Mouse (Mus musculus): ENCODE data around the gene Clip3. TPM values are rescaled to one million over a fixed set of nuclear protein-coding genes. Genes with fewer than 3 reads are reported as not detected.

Gene Clip3
- polyA plus RNA-seq, 1 experiment from 2014 or later, result 8.0 TPM

DNA sequence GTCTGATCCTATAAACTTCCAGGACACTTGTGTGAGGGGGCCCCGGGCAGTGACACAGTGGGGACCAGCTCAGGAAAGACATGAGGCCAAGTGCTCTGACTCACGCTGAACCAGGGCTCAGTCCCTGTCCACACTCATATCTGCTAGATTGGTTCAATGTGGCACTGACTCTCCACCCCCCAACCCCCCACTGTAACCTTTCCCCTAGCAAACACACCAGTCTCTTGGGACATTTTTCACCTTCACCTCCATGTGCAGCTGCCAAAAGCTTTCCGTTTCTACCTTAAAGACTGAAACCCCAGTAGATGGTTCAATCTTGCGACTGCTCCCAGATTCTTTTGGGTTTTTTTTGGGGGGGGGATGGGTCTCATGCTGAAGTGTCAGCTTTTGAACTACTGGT, 62.5 kb downstream of the Clip3 start:
- no peak overlapping the region for H3K4me3 ChIP-seq
- peaks cover 26% of the 10 kb centered on the region; the same call in 1 of the 2 replicates for H3K27me3 ChIP-seq
- WGBS, result 69% methylated on average over 4 of the region's 4 CpGs
- ATAC-seq (replicated peaks; ENCODE audit: insufficient number of reproducible peaks, insufficient read depth, low FRiP score, low read depth), result no peak
- H3K27ac ChIP-seq, result no peak overlapping the region
- H3K9me3 ChIP-seq (replicated peaks), result no peaks in the 10 kb centered on the region
- no peak overlapping the region for H3K4me2 ChIP-seq
- H3K36me3 ChIP-seq, result no peaks in the 10 kb centered on the region
- H3K4me1 ChIP-seq (replicated peaks), result no peaks in the 10 kb centered on the region
- H3K9ac ChIP-seq, result no peak overlapping the region

Other genes starting within 250 kb of the Clip3 start
- gene Zfp14, start 240.3 kb upstream of the Clip3 start, polyA plus RNA-seq (2015; fragmentation: Nextera tagmentation; extraction: Ambion mirVana), result 3.3 and 4.1 TPM in 2 replicates
- 3.5 and 4.6 TPM in 2 replicates for gene Zfp82, start 218.8 kb upstream of the Clip3 start, polyA plus RNA-seq (2015; fragmentation: Nextera tagmentation; extraction: Ambion mirVana)
- 0.59 TPM in 1 of 2 replicates, not detected in the other for gene Gm26920, start 201.3 kb upstream of the Clip3 start, polyA plus RNA-seq (2015; fragmentation: Nextera tagmentation; extraction: Ambion mirVana)
- gene Zfp566, start 201.2 kb upstream of the Clip3 start, polyA plus RNA-seq (2015; fragmentation: Nextera tagmentation; extraction: Ambion mirVana), result 5.1 and 6.3 TPM in 2 replicates
- gene Zfp260, start 197.0 kb upstream of the Clip3 start, polyA plus RNA-seq (2015; fragmentation: Nextera tagmentation; extraction: Ambion mirVana), result 72.9 and 75.3 TPM in 2 replicates
- 10.0 and 13.7 TPM in 2 replicates for gene Zfp382, start 169.8 kb upstream of the Clip3 start, polyA plus RNA-seq (2015; fragmentation: Nextera tagmentation; extraction: Ambion mirVana)
- gene Zfp146, start 122.0 kb upstream of the Clip3 start, polyA plus RNA-seq (2015; fragmentation: Nextera tagmentation; extraction: Ambion mirVana), result 6.9 and 8.5 TPM in 2 replicates
- 369 and 603 TPM in 2 replicates for gene Cox7a1, start 107.6 kb upstream of the Clip3 start, polyA plus RNA-seq (2015; fragmentation: Nextera tagmentation; extraction: Ambion mirVana)
- gene Capns1, start 92.9 kb upstream of the Clip3 start, polyA plus RNA-seq (2015; fragmentation: Nextera tagmentation; extraction: Ambion mirVana), result 77.4 and 96.6 TPM in 2 replicates
- gene Polr2i, start 59.8 kb upstream of the Clip3 start, polyA plus RNA-seq (2015; fragmentation: Nextera tagmentation; extraction: Ambion mirVana), result 99.7 and 105 TPM in 2 replicates
- gene Tbcb, start 59.5 kb upstream of the Clip3 start, polyA plus RNA-seq (2015; fragmentation: Nextera tagmentation; extraction: Ambion mirVana), result 125 and 140 TPM in 2 replicates
- gene Ovol3, start 56.0 kb upstream of the Clip3 start, polyA plus RNA-seq (2015; fragmentation: Nextera tagmentation; extraction: Ambion mirVana), result not detected in 2 replicates
- gene Thap8, start 11.6 kb upstream of the Clip3 start, polyA plus RNA-seq (2015; fragmentation: Nextera tagmentation; extraction: Ambion mirVana), result 0.42 and 0.61 TPM in 2 replicates
- gene Wdr62, start 11.3 kb upstream of the Clip3 start, polyA plus RNA-seq (2015; fragmentation: Nextera tagmentation; extraction: Ambion mirVana), result 6.7 and 8.6 TPM in 2 replicates
- 57.4 and 64.4 TPM in 2 replicates for gene Alkbh6, start 17.0 kb downstream of the Clip3 start, polyA plus RNA-seq (2015; fragmentation: Nextera tagmentation; extraction: Ambion mirVana)
- gene Syne4, start 23.1 kb downstream of the Clip3 start, polyA plus RNA-seq (2015; fragmentation: Nextera tagmentation; extraction: Ambion mirVana), result 6.1 and 18.8 TPM in 2 replicates
- gene E130208F15Rik, start 30.0 kb downstream of the Clip3 start, polyA plus RNA-seq (2015; fragmentation: Nextera tagmentation; extraction: Ambion mirVana), result 5.1 TPM in 1 of 2 replicates, not detected in the other
- gene Sdhaf1, start 32.2 kb downstream of the Clip3 start, polyA plus RNA-seq (2015; fragmentation: Nextera tagmentation; extraction: Ambion mirVana), result 14.4 and 17.5 TPM in 2 replicates
- gene Lrfn3, start 71.0 kb downstream of the Clip3 start, polyA plus RNA-seq (2015; fragmentation: Nextera tagmentation; extraction: Ambion mirVana), result 1.4 and 2.1 TPM in 2 replicates
- gene Tyrobp, start 122.0 kb downstream of the Clip3 start, polyA plus RNA-seq (2015; fragmentation: Nextera tagmentation; extraction: Ambion mirVana), result 27.1 and 46.0 TPM in 2 replicates
- 0.98 and 2.7 TPM in 2 replicates for gene Hcst, start 128.1 kb downstream of the Clip3 start, polyA plus RNA-seq (2015; fragmentation: Nextera tagmentation; extraction: Ambion mirVana)
- 0.76 and 1.5 TPM in 2 replicates for gene Nfkbid, start 130.0 kb downstream of the Clip3 start, polyA plus RNA-seq (2015; fragmentation: Nextera tagmentation; extraction: Ambion mirVana)
- gene Aplp1, start 153.8 kb downstream of the Clip3 start, polyA plus RNA-seq (2015; fragmentation: Nextera tagmentation; extraction: Ambion mirVana), result 14.7 and 21.7 TPM in 2 replicates
- 0.16 TPM in 2 replicates for gene Kirrel2, start 166.0 kb downstream of the Clip3 start, polyA plus RNA-seq (2015; fragmentation: Nextera tagmentation; extraction: Ambion mirVana)
- gene Nphs1, start 166.6 kb downstream of the Clip3 start, polyA plus RNA-seq (2015; fragmentation: Nextera tagmentation; extraction: Ambion mirVana), result 0.09 and 0.14 TPM in 2 replicates
- gene Prodh2, start 201.9 kb downstream of the Clip3 start, polyA plus RNA-seq (2015; fragmentation: Nextera tagmentation; extraction: Ambion mirVana), result 0.15 and 0.74 TPM in 2 replicates
- 6.2 and 8.1 TPM in 2 replicates for gene Arhgap33, start 243.3 kb downstream of the Clip3 start, polyA plus RNA-seq (2015; fragmentation: Nextera tagmentation; extraction: Ambion mirVana)